Mouse (Mus musculus) kidney, adult 2 months (tissue): ENCODE measurements at regions not wholly inside any gene's neighbourhood (a gene's known extent, or its start where the extent isn't known, plus 50 kb on each side); places are given as distances from the start of the nearest gene placed in this dataset.

Experiments
- DNase-seq: peaks from one replicate; pipeline ENCODE4 v3.0.0; 2021
- H3K27ac ChIP-seq: fragments of 200-500 bp; 2 replicates; pipeline ENCODE4 v1.5.1; 2012; ENCODE audit warnings: low read depth, low read length, control low read depth, inconsistent platforms; ENCODE audit not compliant: insufficient read depth
- H3K27me3 ChIP-seq: fragments of 200-500 bp; replicated peaks from 2 replicates; pipeline ENCODE4 v1.6.1; 2012; ENCODE audit warnings: mild to moderate bottlenecking, moderate library complexity, low read length, inconsistent platforms; ENCODE audit not compliant: control insufficient read depth, insufficient read depth
- H3K36me3 ChIP-seq: fragments of 200-500 bp; 2 replicates; pipeline ENCODE4 v1.6.1; 2012; ENCODE audit warnings: mild to moderate bottlenecking, moderate library complexity, low read length, inconsistent platforms; ENCODE audit not compliant: control insufficient read depth, insufficient read depth
- H3K4me1 ChIP-seq: fragments of 200-500 bp; 2 replicates; pipeline ENCODE4 v1.6.1; 2011; ENCODE audit warnings: low read length; ENCODE audit not compliant: control insufficient read depth, insufficient read depth
- H3K4me3 ChIP-seq: fragments of 200-500 bp; 2 replicates; pipeline ENCODE4 v1.5.1; 2011; ENCODE audit warnings: mild to moderate bottlenecking, low read depth, low read length, control low read depth; ENCODE audit not compliant: insufficient read depth
- CTCF ChIP-seq: fragments of 200-500 bp; conservative IDR thresholded peaks from 2 replicates; pipeline ENCODE4 v1.5.1; 2011; ENCODE audit warnings: low read depth, mild to moderate bottlenecking, control low read depth, low read length, moderate library complexity, mixed read lengths; ENCODE audit not compliant: insufficient read depth, insufficient read length
- POLR2A ChIP-seq: fragments of 200-500 bp; IDR thresholded peaks from one replicate; pipeline ENCODE4 v1.6.1; 2011; ENCODE audit warnings: low read depth, low read length, control low read depth
- WGBS: fragments of 180-500 bp; shearing (Covaris S2); methylation state at CpG from one replicate; pipeline ENCODE4 v1.1.7; 2018; 5-methylcytosine and 5-hydroxymethylcytosine counted together

DNA sequence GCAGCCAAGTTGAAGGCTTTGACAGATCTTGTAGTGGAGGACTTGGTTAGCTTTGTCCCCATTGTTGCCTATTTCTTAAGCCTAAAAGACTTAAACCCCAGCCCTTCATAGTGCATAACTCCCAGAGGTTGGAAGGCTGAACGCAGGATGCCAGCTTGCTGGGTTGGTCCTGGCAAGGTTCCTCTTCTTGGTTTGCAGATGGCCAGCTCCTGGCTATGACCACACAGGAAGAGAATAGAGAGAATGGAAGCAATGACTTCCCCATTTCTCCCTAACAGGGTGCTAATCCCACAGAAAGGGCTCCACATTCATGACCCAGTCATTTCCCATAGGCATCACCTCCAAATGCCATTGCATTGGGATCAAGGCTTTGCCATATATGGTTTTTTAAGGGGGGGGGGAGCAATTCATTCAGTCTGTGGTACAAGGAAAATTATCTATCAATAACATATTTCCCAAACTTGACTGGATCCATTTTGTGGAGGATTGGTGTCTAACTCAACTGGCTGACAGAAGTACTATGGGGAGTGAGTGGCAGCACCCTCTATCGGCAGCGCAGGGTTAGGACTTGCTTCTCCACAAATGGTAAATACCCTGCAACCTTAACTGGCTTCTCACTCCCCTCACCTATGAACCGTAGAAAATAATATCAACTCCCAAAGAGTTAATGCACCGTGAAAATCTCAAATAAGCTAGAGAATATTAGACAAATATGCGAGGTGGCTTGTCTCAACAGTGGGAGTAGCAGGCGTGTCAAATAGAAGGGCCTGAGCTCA, 99.4 kb downstream of the Rps24 start:
- no peak for TF ChIP-seq POLR2A
- TF ChIP-seq CTCF: peak; percentile 36; the same call in 1 of the 2 replicates
- 54% methylated on average over 7 of the region's 7 CpGs for WGBS
- Histone ChIP-seq H3K27me3 (no peaks in the 10 kb centered on the region), H3K27ac (no peak overlapping the region), H3K4me3 (no peak overlapping the region), H3K4me1 (no peaks in the 10 kb centered on the region), H3K36me3 (no peaks in the 10 kb centered on the region)
- DNase-seq: no peak

DNA sequence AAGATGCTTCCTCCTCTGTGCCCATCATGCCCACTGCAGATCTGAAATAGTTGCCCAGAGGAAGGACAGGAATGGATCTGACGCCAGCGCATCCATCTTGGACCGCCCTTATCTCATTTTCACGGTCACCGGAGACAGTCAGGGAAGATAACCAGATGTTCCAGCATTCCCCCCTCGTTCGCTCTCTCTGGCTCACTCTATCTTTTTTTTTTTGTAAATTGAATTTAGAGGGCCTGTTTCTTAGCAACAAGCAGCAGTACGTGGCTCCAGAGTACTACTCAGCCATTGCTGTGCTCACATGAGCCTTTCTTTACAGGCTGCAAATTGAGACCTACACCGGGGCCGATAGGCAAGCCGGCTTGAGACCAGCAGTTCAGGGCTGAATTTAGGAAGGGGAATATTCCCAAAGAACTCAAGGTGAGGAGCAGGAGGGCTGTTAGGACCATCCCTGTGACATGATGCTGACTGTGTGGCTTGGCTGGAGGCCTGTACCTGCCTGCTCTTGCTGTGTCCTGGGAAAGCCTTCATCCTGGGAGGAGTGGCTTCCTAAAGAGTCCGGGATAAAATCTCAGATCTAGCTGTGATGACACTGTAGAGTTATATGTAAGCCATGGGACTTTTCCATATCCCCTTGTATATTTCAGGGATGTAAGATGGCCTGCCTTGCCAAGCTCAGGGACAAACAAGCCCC, 100.2 kb downstream of the Rps24 start:
- WGBS: 80% methylated on average over 12 of the region's 12 CpGs
- DNase-seq: no peak
- Histone ChIP-seq H3K27ac (no peak overlapping the region), H3K27me3 (no peaks in the 10 kb centered on the region), H3K4me3 (no peak overlapping the region), H3K36me3 (no peaks in the 10 kb centered on the region), H3K4me1 (no peaks in the 10 kb centered on the region)
- no peak for TF ChIP-seq CTCF
- TF ChIP-seq POLR2A: no peak

DNA sequence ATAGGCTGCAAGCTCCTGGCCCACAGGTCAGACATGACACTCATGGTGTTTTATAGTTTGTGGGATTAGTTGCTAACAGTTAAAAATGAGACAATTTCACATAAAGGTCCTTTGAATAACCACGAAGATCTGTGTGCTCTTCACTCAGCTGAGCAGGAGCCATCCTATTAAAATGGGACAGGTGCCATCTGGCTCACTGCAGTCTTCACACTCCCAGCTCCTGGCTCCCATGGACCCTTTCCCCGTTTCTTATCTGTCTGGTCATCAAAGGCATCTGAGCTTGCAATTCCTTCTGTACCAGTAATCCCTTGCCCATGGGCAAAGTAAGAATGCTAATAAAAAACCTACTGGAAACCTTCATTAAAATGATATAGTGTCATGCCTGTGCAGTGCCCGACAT, 101.1 kb downstream of the Rps24 start:
- no peak overlapping the region for H3K27ac ChIP-seq
- 48% methylated on average over 3 of the region's 3 CpGs for WGBS
- no peaks in the 10 kb centered on the region for H3K36me3 ChIP-seq

DNA sequence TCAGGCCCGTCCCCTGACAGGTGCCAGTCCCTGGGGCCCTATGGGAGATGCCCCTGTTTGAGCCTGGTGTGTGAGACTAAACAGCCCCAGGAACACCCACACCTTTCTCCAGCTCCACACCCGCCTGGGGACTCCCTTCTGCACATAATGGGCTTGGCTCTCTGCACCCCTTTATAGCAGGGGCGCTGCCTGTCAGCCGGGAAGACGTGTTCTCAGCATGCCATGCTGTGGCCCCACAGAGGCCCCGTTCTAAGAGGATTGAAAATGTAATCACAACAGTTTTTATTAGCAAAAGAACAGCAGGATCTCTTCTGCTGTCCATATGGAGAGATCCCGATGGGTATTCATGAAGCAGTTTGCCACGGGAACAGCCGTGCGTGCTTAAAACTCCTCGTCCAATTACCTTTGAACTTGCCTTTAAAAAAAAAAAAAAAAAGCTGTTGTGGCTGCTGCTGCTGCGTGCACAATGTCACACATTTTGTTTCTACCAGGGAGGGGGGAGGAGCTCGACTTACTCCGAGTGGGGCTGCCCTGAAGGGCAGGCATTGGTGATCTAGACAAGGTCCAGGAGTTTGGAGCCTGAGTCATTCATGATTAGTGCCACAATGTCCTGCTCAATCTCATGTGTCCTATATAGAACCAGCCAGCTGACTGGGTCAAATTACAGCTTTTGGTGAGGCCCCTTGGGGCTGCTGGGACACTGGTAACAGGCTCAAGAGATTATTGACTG, 119.7 kb downstream of the Rps24 start:
- 41% methylated on average over 14 of the region's 14 CpGs for WGBS

More for the DNA sequence above, 101.1 kb downstream of the Rps24 start:
- no peaks in the 10 kb centered on the region for H3K27me3 ChIP-seq
- H3K4me3 ChIP-seq: no peak overlapping the region
- TF ChIP-seq POLR2A (no peak), CTCF (no peak)
- no peaks in the 10 kb centered on the region for H3K4me1 ChIP-seq
- no peak for DNase-seq

DNA sequence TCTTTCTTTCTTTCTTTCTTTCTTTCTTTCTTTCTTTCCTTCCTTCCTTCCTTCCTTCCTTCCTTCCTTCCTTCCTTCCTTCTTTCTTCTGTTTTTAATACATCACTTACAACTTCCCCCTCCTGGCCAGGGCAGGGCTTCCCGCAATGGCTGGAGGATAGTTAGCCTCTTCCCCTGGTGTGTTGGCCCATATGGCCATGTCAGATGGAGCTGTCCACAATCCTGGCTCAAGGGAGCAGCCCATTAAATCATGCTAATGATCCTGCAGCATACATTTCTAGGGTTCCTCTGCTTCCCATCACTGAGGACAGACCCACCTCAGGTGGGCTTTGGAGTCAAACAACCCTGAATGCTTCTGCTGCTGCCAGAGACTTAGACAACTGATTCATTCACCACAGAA, 121.4 kb downstream of the Rps24 start:
- 58% methylated on average over 1 of the region's 1 CpGs for WGBS
- no peak overlapping the region for H3K27ac ChIP-seq
- H3K4me3 ChIP-seq: no peak overlapping the region
- no peak for DNase-seq
- no peaks in the 10 kb centered on the region for H3K4me1 ChIP-seq
- no peak for TF ChIP-seq POLR2A
- TF ChIP-seq CTCF: no peak
- no peaks in the 10 kb centered on the region for H3K36me3 ChIP-seq
- no peaks in the 10 kb centered on the region for H3K27me3 ChIP-seq

More for the DNA sequence above, 119.7 kb downstream of the Rps24 start:
- TF ChIP-seq POLR2A (no peak), CTCF (no peak)
- Histone ChIP-seq H3K4me1 (no peaks in the 10 kb centered on the region), H3K27ac (no peak overlapping the region), H3K36me3 (no peaks in the 10 kb centered on the region), H3K4me3 (no peak overlapping the region), H3K27me3 (no peaks in the 10 kb centered on the region)
- DNase-seq: no peak

DNA sequence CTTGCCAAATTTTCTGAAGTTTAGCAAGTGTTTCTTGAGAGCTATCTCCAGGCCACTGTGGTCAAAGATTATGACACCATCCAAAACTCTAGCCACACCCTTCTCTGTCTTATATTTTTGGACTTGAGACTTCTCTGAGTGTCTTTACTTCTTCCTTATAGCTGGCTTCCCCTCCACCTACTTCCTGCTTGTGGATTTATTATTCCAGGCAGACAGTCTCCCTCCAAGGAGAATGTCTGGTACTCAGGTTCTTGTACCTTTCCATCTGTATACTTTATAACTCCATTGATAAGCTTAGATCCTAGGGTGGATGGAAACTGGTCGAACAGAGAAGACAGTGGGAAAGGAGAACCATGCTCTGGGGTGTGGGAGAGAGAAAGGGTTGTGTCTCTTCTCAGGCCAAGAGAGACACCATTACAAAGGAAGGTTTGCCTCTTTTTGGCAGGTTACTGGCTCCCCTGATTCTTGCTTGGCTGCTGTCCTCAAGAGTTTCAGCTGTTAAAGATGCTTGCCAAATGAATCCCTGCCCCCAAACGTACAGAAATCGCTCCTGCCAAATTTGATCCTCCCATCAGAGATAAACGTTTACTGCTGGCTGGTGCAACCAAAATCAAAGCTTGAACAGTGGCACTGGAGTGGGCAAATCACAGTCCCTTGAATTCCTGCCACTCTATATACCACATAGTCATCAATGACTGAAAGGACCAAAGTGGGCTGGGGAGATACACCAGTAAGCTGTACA, 125.5 kb downstream of the Rps24 start:
- no peak for DNase-seq
- TF ChIP-seq POLR2A (no peak), CTCF (no peak)
- no peaks in the 10 kb centered on the region for H3K27me3 ChIP-seq
- 45% methylated on average over 4 of the region's 4 CpGs for WGBS
- H3K36me3 ChIP-seq: no peaks in the 10 kb centered on the region
- H3K27ac ChIP-seq: no peak overlapping the region
- H3K4me1 ChIP-seq: no peaks in the 10 kb centered on the region
- H3K4me3 ChIP-seq: no peak overlapping the region
